Mouse (Mus musculus) kidney, postnatal 14 days (tissue): ENCODE results near the gene Sf3a3.

Experiments
- DNase-seq: peaks from one replicate; pipeline ENCODE4 v3.0.0; 2022; ENCODE audit warnings: mixed read lengths

Sf3a3 gene

GRCm38 (mm10) chr4:124714545-124715481, at the start of gene Sf3a3:
TSS of gene Sf3a3 (plus strand) at chr4:124714776.
- DNase-seq = peak; percentile 96

- no peak for DNase-seq
Observed at GRCm38 (mm10) chr4:124667476-124668033, 47.0 kb upstream of the Sf3a3 start.

GRCm38 (mm10) chr4:124668078-124668477, 46.5 kb upstream of the Sf3a3 start:
- no peak for DNase-seq

GRCm38 (mm10) chr4:124670232-124670631, 44.3 kb upstream of the Sf3a3 start:
- peak; percentile 57 for DNase-seq

GRCm38 (mm10) chr4:124671583-124671982, 43.0 kb upstream of the Sf3a3 start:
- no peak for DNase-seq

GRCm38 (mm10) chr4:124672347-124673320, 41.9 kb upstream of the Sf3a3 start:
- no peak for DNase-seq

GRCm38 (mm10) chr4:124674334-124675032, 40.1 kb upstream of the Sf3a3 start:
- DNase-seq = no peak

GRCm38 (mm10) chr4:124675037-124675436, 39.5 kb upstream of the Sf3a3 start:
- peak; percentile 65 for DNase-seq

- DNase-seq = no peak
Observed at GRCm38 (mm10) chr4:124675958-124676357, 38.6 kb upstream of the Sf3a3 start.

- no peak for DNase-seq
Observed at GRCm38 (mm10) chr4:124682270-124682669, 32.3 kb upstream of the Sf3a3 start.

GRCm38 (mm10) chr4:124683474-124683873, 31.1 kb upstream of the Sf3a3 start:
- DNase-seq = no peak

GRCm38 (mm10) chr4:124685004-124685403, 29.6 kb upstream of the Sf3a3 start:
- DNase-seq = no peak

- DNase-seq = no peak
Observed at GRCm38 (mm10) chr4:124685453-124685852, 29.1 kb upstream of the Sf3a3 start.

GRCm38 (mm10) chr4:124685897-124686402, 28.6 kb upstream of the Sf3a3 start:
- peak; percentile 38 for DNase-seq

- no peak for DNase-seq
Observed at GRCm38 (mm10) chr4:124691455-124691854, 23.1 kb upstream of the Sf3a3 start.

GRCm38 (mm10) chr4:124692416-124692861, 22.1 kb upstream of the Sf3a3 start:
- no peak for DNase-seq

- DNase-seq = peak; percentile 92
Observed at GRCm38 (mm10) chr4:124693135-124693894, 21.3 kb upstream of the Sf3a3 start, which contains the start of gene Utp11. TSS of gene Utp11 (minus strand) at chr4:124693600.

GRCm38 (mm10) chr4:124694572-124694971, 20.0 kb upstream of the Sf3a3 start:
- DNase-seq = no peak

GRCm38 (mm10) chr4:124695786-124696516, 18.6 kb upstream of the Sf3a3 start:
- DNase-seq = no peak

GRCm38 (mm10) chr4:124699791-124700190, 14.8 kb upstream of the Sf3a3 start:
- no peak for DNase-seq
